Mouse (Mus musculus) limb, embryonic 13.5 days (tissue): ENCODE measurements around the gene Get4. TPM values are rescaled to one million over a fixed set of nuclear protein-coding genes. Genes with fewer than 3 reads are reported as not detected.

Experiments used
- ATAC-seq: fragments of 200-750 bp; cut with Nextera tagmentation; 2 replicates; pipeline ENCODE4 v1.8.0; 2017; ENCODE audit warnings: low read depth, moderate number of reproducible peaks, moderate TSS enrichment; ENCODE audit not compliant: low FRiP score
- H3K27ac ChIP-seq: fragments of 300-500 bp; sonication (generic); 2 replicates; pipeline ENCODE4 v1.5.1; 2015; ENCODE audit warnings: inconsistent platforms, mild to moderate bottlenecking, moderate library complexity
- H3K27me3 ChIP-seq: fragments of 300-500 bp; sonication (generic); 2 replicates; pipeline ENCODE4 v1.6.1; 2015; ENCODE audit warnings: mild to moderate bottlenecking, inconsistent platforms
- H3K36me3 ChIP-seq: fragments of 300-500 bp; sonication (generic); 2 replicates; pipeline ENCODE4 v1.6.1; 2015; ENCODE audit warnings: inconsistent platforms, mild to moderate bottlenecking, moderate library complexity
- H3K4me1 ChIP-seq: fragments of 300-500 bp; sonication (generic); 2 replicates; pipeline ENCODE4 v1.6.1; 2015; ENCODE audit warnings: inconsistent platforms
- H3K4me2 ChIP-seq: fragments of 300-500 bp; sonication (generic); replicated peaks from 2 replicates; pipeline ENCODE4 v1.6.1; 2015; ENCODE audit warnings: inconsistent platforms, mild to moderate bottlenecking, moderate library complexity
- H3K4me3 ChIP-seq: fragments of 300-500 bp; sonication (generic); 2 replicates; pipeline ENCODE4 v1.5.1; 2015; ENCODE audit warnings: moderate library complexity, mild to moderate bottlenecking, inconsistent platforms
- H3K9ac ChIP-seq: fragments of 300-500 bp; sonication (generic); 2 replicates; pipeline ENCODE4 v1.6.1; 2015; ENCODE audit warnings: mild to moderate bottlenecking, inconsistent platforms
- H3K9me3 ChIP-seq: fragments of 300-500 bp; sonication (generic); 2 replicates; pipeline ENCODE4 v1.6.1; 2016; ENCODE audit warnings: inconsistent platforms
- WGBS: fragments of 180-500 bp; shearing (Covaris S2); methylation state at CpG from one replicate; pipeline ENCODE4 v1.1.7; 2015; 5-methylcytosine and 5-hydroxymethylcytosine counted together
- polyA plus RNA-seq: library from polyadenylated mRNA; unstranded; fragments of >200 nt; fragmentation: Nextera tagmentation; extraction: Ambion mirVana; gene quantifications from 2 replicates; pipeline ENCODE4 v1.2.1, GENCODE M21; 2015

Get4 gene
- polyA plus RNA-seq, 1 experiment from 2014 or later = 155 TPM

- Histone ChIP-seq H3K9me3 (no peaks in the 10 kb centered on the region), H3K27ac (no peak overlapping the region), H3K9ac (no peak overlapping the region), H3K4me3 (no peak overlapping the region), H3K4me2 (no peak overlapping the region), H3K27me3 (no peaks in the 10 kb centered on the region), H3K4me1 (no peaks in the 10 kb centered on the region), H3K36me3 (peaks cover 68% of the 10 kb centered on the region)
- ATAC-seq = peak; percentile 32; the same call in 1 of the 2 replicates
- 93% methylated on average over 4 of the region's 4 CpGs for WGBS
Measured at GRCm38 (mm10) chr5:139220006-139220515, 32.1 kb upstream of the Get4 start.

DNA sequence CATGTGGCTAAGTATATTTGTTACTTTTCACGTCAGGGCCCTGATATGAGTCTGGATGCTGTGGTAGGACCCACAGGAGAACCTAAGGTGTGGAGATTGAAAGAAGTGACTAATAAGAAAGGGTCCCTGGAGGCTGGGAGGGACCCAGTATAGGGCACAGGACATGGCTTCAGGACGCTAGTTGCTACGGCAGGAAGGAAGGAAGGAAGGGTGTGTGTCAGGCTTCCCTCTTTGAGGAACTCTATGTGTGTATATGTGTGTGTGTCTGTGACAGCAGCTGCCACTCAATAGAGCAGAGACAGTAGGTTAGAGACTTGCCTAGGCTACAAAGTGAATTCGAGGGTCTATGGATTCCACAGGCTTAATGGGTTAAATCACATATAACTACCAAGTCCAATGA, 31.5 kb upstream of the Get4 start:
- peaks cover 67% of the 10 kb centered on the region for H3K36me3 ChIP-seq
- H3K9me3 ChIP-seq = no peaks in the 10 kb centered on the region
- no peak overlapping the region for H3K4me3 ChIP-seq
- H3K4me2 ChIP-seq = no peak overlapping the region
- WGBS = 83% methylated on average over 4 of the region's 4 CpGs
- no peak for ATAC-seq
- no peak overlapping the region for H3K9ac ChIP-seq
- H3K4me1 ChIP-seq = no peaks in the 10 kb centered on the region
- no peak overlapping the region for H3K27ac ChIP-seq
- H3K27me3 ChIP-seq = no peaks in the 10 kb centered on the region

GRCm38 (mm10) chr5:139223331-139223730, 28.8 kb upstream of the Get4 start:
- Histone ChIP-seq H3K27me3 (no peaks in the 10 kb centered on the region), H3K9me3 (no peaks in the 10 kb centered on the region), H3K4me1 (no peaks in the 10 kb centered on the region), H3K4me2 (no peak overlapping the region), H3K4me3 (no peak overlapping the region), H3K36me3 (peaks cover 78% of the 10 kb centered on the region), H3K9ac (no peak overlapping the region), H3K27ac (no peak overlapping the region)
- no peak for ATAC-seq
- WGBS = 87% methylated on average over 10 of the region's 10 CpGs

DNA sequence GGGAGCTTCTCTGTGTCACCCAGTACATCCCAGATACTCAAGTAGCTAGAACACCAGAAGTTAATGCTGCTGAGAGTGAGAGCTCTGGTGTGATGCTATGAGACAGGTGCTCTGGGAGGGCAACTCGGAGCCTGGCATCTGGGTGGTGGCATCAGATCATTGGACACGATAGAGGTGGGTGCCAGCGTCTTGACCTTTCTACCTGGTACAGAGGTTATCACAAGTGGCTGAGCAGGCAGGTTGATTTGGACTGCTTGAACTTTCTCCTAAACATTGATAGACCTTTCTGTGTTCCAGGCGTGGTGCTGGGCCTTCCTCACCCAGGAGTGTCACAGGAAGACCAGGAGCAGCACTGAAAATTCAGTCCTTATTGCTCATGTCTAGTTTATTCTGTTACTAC, 24.9 kb upstream of the Get4 start:
- no peak overlapping the region for H3K9ac ChIP-seq
- WGBS = 94% methylated on average over 4 of the region's 4 CpGs
- no peaks in the 10 kb centered on the region for H3K4me1 ChIP-seq
- H3K4me2 ChIP-seq = no peak overlapping the region
- H3K9me3 ChIP-seq = no peaks in the 10 kb centered on the region
- peaks cover 91% of the 10 kb centered on the region for H3K36me3 ChIP-seq
- no peak overlapping the region for H3K4me3 ChIP-seq
- H3K27ac ChIP-seq = no peak overlapping the region
- no peak for ATAC-seq
- H3K27me3 ChIP-seq = no peaks in the 10 kb centered on the region

GRCm38 (mm10) chr5:139227645-139228044, 24.5 kb upstream of the Get4 start:
- H3K9ac ChIP-seq = no peak overlapping the region
- H3K36me3 ChIP-seq = peaks cover 93% of the 10 kb centered on the region
- H3K9me3 ChIP-seq = no peaks in the 10 kb centered on the region
- H3K4me3 ChIP-seq = no peak overlapping the region
- H3K27ac ChIP-seq = no peak overlapping the region
- no peak for ATAC-seq
- no peaks in the 10 kb centered on the region for H3K4me1 ChIP-seq
- no peak overlapping the region for H3K4me2 ChIP-seq
- WGBS = 92% methylated on average over 2 of the region's 2 CpGs
- no peaks in the 10 kb centered on the region for H3K27me3 ChIP-seq

DNA sequence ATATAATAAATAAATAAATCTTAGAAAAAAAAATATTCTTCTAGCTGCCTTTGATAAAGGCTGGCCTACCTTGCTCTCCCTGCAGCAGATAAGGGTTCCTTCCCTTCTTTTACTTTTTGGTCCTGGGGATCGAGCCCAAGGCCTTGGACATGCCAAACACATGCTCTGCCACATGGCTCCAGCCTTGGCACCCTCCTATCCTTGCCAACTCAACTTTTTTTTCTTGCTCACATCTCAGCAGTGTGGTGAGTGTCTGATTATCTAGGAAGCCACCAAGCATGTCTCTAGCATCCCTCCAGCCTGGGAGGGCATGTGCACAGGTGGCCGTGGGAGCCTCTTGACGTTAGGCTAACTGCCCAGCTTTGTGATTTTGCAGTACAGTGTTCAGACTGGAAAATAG, 23.8 kb upstream of the Get4 start:
- 93% methylated on average over 3 of the region's 3 CpGs for WGBS
- H3K4me2 ChIP-seq = no peak overlapping the region
- H3K4me1 ChIP-seq = no peaks in the 10 kb centered on the region
- H3K4me3 ChIP-seq = no peak overlapping the region
- no peak overlapping the region for H3K9ac ChIP-seq
- H3K9me3 ChIP-seq = no peaks in the 10 kb centered on the region
- no peaks in the 10 kb centered on the region for H3K27me3 ChIP-seq
- H3K36me3 ChIP-seq = peaks cover 96% of the 10 kb centered on the region
- ATAC-seq = no peak
- H3K27ac ChIP-seq = no peak overlapping the region

DNA sequence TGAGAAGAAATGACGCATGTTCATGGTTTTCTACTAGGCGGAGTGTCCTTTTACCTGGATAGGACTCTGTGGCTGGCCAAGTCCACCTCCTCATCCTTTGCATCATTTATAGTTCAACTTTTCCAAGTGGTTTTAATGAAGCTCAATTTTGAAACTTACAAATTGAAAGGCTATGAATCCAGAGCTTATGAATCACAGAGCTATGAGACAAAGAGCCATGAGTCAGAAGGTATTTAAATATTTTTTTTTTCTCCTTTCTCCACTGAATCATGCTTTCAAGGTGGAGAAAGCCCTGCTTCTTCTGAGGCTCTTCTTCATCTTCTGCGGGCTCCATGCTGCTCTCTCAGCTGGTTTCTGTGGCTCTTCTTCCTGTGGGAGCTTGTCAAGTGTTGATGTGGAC, 22.4 kb upstream of the Get4 start:
- 96% methylated on average over 3 of the region's 3 CpGs for WGBS
- no peaks in the 10 kb centered on the region for H3K4me1 ChIP-seq
- H3K9ac ChIP-seq = no peak overlapping the region
- H3K9me3 ChIP-seq = no peaks in the 10 kb centered on the region
- no peak overlapping the region for H3K4me2 ChIP-seq
- peaks cover 96% of the 10 kb centered on the region for H3K36me3 ChIP-seq
- no peak overlapping the region for H3K27ac ChIP-seq
- H3K27me3 ChIP-seq = no peaks in the 10 kb centered on the region
- no peak for ATAC-seq
- no peak overlapping the region for H3K4me3 ChIP-seq

DNA sequence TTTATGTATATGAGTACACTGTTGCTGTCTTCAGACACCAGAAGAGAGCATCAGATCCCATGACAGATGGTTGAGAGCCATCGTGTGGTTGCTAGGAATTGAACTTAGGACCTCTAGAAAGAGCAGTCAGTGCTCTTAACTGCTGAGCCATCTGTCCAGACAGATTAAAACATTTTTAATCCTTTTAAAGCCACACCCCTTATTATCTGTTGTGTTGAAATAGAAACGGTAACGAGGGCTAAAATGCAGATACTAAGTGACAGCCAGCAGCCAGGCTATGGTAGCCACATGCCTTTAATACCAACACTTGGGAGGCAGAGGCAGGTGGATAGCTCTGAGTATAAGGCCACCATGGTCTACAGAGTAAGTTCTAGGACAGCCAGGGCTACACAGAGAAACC, 20.0 kb upstream of the Get4 start:
- Histone ChIP-seq H3K36me3 (peaks cover 97% of the 10 kb centered on the region), H3K4me3 (no peak overlapping the region), H3K27me3 (no peaks in the 10 kb centered on the region), H3K9ac (no peak overlapping the region), H3K27ac (no peak overlapping the region), H3K9me3 (no peaks in the 10 kb centered on the region), H3K4me1 (no peaks in the 10 kb centered on the region), H3K4me2 (no peak overlapping the region)
- 91% methylated on average over 3 of the region's 3 CpGs for WGBS
- no peak for ATAC-seq

DNA sequence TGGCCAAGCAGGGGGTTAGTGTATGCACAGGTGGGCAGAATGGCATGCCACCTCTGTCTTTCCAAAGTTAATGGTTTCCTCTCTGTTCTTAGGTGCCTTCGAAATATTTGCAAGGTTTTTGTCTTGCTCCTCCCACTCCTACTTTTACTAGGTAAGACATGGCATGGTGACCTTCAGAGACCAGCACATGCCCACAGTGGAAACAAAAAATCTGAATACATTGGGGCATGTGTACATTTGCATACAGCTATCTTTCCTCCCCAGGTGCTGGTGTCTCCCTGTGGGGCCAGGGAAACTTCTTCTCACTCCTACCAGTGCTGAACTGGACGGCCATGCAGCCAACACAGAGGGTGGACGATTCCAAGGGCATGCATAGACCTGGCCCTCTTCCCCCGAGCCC, 17.7 kb upstream of the Get4 start:
- no peak overlapping the region for H3K9ac ChIP-seq
- H3K36me3 ChIP-seq = peaks cover 98% of the 10 kb centered on the region
- no peak overlapping the region for H3K4me2 ChIP-seq
- H3K4me1 ChIP-seq = no peaks in the 10 kb centered on the region
- 94% methylated on average over 4 of the region's 4 CpGs for WGBS
- no peak overlapping the region for H3K27ac ChIP-seq
- H3K27me3 ChIP-seq = no peaks in the 10 kb centered on the region
- H3K9me3 ChIP-seq = no peaks in the 10 kb centered on the region
- H3K4me3 ChIP-seq = no peak overlapping the region
- ATAC-seq = no peak

DNA sequence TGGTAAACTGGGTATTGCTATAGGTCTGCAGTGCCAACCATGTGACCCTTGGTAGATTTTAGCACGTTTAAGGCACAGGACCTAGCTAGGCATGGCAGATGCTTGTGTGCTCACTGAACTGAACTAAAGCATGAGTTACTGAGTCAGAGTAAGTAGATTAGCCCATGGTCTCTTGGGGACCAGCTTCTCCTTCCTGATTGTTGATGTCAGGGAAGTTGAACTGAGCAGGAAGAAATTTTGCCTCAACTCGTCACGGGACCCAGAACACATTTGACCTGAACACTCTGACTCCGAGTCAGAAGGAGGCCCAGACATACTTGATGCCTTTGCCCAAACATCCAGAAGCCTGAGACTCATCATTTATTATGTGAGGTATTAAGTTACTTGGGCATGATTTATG, 14.7 kb upstream of the Get4 start:
- no peak for ATAC-seq
- 90% methylated on average over 4 of the region's 4 CpGs for WGBS
- Histone ChIP-seq H3K9me3 (no peaks in the 10 kb centered on the region), H3K27me3 (no peaks in the 10 kb centered on the region), H3K4me2 (no peak overlapping the region), H3K4me1 (no peaks in the 10 kb centered on the region), H3K27ac (no peak overlapping the region), H3K9ac (no peak overlapping the region), H3K4me3 (no peak overlapping the region), H3K36me3 (peaks cover 97% of the 10 kb centered on the region)

DNA sequence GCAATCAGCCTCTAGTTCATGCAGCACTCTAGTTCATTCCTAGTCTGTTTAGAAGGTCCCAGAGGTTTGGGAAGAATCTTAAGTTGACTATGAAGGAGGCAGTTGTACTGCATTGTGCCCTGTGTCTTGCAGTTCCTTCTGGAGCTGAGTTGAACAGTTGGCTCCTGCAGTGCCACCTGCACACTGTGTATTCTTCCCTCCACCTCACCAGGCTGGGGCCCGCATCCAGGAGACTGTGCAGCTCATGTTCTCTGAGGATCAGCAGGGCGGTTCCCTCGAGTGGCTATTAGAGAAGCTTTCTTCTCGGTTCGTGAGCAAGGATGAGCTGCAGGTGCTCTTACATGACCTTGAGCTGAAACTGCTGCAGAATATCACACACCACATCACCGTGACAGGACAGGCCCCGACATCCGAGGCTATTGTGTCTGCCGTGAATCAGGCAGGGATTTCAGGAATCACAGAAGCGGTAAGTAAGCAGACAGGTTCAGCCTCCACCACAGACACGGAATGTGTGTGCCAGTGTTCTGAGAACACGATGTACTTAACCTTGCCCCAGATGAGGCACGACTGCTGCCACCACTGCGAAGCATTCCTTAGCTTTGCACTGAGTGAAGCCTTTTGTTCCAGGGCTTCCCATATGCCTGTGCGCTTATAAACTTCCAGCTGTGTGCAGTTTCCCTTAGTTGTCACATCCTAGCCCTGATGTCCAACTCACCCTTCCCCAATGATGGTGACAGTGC, 10.9 kb upstream of the Get4 start:
- no peak for ATAC-seq
- Histone ChIP-seq H3K27me3 (no peaks in the 10 kb centered on the region), H3K36me3 (peaks cover 98% of the 10 kb centered on the region), H3K9ac (no peak overlapping the region), H3K4me1 (no peaks in the 10 kb centered on the region), H3K4me3 (no peak overlapping the region), H3K9me3 (no peaks in the 10 kb centered on the region), H3K4me2 (no peak overlapping the region), H3K27ac (no peak overlapping the region)
- 91% methylated on average over 15 of the region's 15 CpGs for WGBS

- H3K4me1 ChIP-seq = no peaks in the 10 kb centered on the region
- H3K27ac ChIP-seq = no peak overlapping the region
- no peak overlapping the region for H3K4me2 ChIP-seq
- no peak overlapping the region for H3K9ac ChIP-seq
- no peak for ATAC-seq
- no peaks in the 10 kb centered on the region for H3K27me3 ChIP-seq
- WGBS = 58% methylated on average over 1 of the region's 1 CpGs
- H3K4me3 ChIP-seq = no peak overlapping the region
- no peaks in the 10 kb centered on the region for H3K9me3 ChIP-seq
- peaks cover 98% of the 10 kb centered on the region for H3K36me3 ChIP-seq
Measured at GRCm38 (mm10) chr5:139243384-139243783, 8.7 kb upstream of the Get4 start.

GRCm38 (mm10) chr5:139247767-139248166, 4.4 kb upstream of the Get4 start:
- peak overlapping the region; percentile 13; the same call in 1 of the 2 replicates for H3K9ac ChIP-seq
- H3K36me3 ChIP-seq = peaks cover 72% of the 10 kb centered on the region
- no peak for ATAC-seq
- H3K4me1 ChIP-seq = 0 out of 2 replicates have a peak, but pooled peaks cover 5% of the 10 kb centered on the region
- no peak overlapping the region for H3K27ac ChIP-seq
- H3K4me3 ChIP-seq = no peak overlapping the region
- WGBS = 94% methylated on average over 3 of the region's 3 CpGs
- no peaks in the 10 kb centered on the region for H3K27me3 ChIP-seq
- H3K4me2 ChIP-seq = no peak overlapping the region
- no peaks in the 10 kb centered on the region for H3K9me3 ChIP-seq
